Mouse (Mus musculus) fat pad, adult 2 months (tissue): ENCODE results near the gene Btbd35f18.
"Not testable (repeated sequence)": the region's sequence is repeated elsewhere in the genome, so short reads cannot be mapped to it uniquely, and the experiment has no call there.

ENCODE experiments used
- DNase-seq: peaks from one replicate; pipeline ENCODE4 v3.0.0-alpha.2; 2011; ENCODE audit warnings: low read depth, low spot score; ENCODE audit errors: extremely low read depth

The Btbd35f18 gene

DNA sequence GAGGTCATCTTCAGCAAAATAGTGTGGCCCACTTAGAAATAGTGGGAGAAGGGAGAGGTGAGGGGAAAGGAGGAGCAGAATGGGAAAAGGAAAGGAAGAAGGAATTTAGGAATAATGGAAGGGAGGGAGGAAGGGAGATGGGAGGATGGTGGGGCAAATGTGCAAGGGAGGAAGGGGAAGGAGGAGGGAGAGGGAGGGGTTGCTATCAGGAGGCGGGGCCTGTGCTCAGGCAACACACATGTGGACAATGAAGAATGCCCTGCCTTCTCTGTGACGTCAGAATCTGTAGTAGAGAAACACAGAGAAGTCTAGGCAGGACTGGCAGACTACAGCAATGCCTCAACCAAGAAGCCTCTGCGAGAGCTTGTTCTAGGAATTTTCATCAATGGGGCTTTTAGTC lies at the start of gene Btbd35f18:
Gene Btbd35f18, plus strand, starts transcription at position 301 of the 400 bp plus-strand sequence.
- DNase-seq: not testable (repeated sequence)
